Mouse (Mus musculus) liver (tissue): ENCODE data around the gene Prr18.

ENCODE experiments used
- DNase-seq: peaks from one replicate; pipeline ENCODE4 v3.0.0-alpha.2; 2020; ENCODE audit warnings: mixed read lengths

Prr18 gene

GRCm38 (mm10) chr17:8341360-8341963 lies 4.2 kb downstream of the Prr18 start:
- DNase-seq = no peak

- no peak for DNase-seq
Observed at GRCm38 (mm10) chr17:8342706-8343105, 5.4 kb downstream of the Prr18 start.

GRCm38 (mm10) chr17:8343416-8343815 lies 6.2 kb downstream of the Prr18 start:
- no peak for DNase-seq

GRCm38 (mm10) chr17:8347765-8348285 lies 10.6 kb downstream of the Prr18 start:
- DNase-seq = no peak

- DNase-seq = no peak
Observed at GRCm38 (mm10) chr17:8348941-8349340, 11.7 kb downstream of the Prr18 start.

- no peak for DNase-seq
Observed at GRCm38 (mm10) chr17:8351088-8351487, 13.8 kb downstream of the Prr18 start.

GRCm38 (mm10) chr17:8355692-8356091 lies 18.4 kb downstream of the Prr18 start, which contains the start of gene T2:
Gene T2, plus strand, starts transcription at chr17:8355992.
- DNase-seq = no peak

GRCm38 (mm10) chr17:8357498-8357897 lies 20.2 kb downstream of the Prr18 start:
- DNase-seq = no peak

- DNase-seq = no peak
Observed at GRCm38 (mm10) chr17:8360876-8361275, 23.6 kb downstream of the Prr18 start.

- no peak for DNase-seq
Observed at GRCm38 (mm10) chr17:8361281-8362103, 24.2 kb downstream of the Prr18 start.

- DNase-seq = no peak
Observed at GRCm38 (mm10) chr17:8367514-8368480, 30.5 kb downstream of the Prr18 start.

GRCm38 (mm10) chr17:8368570-8368969 lies 31.3 kb downstream of the Prr18 start:
- DNase-seq = no peak

- no peak for DNase-seq
Observed at GRCm38 (mm10) chr17:8369171-8369570, 31.9 kb downstream of the Prr18 start.

- no peak for DNase-seq
Observed at GRCm38 (mm10) chr17:8370634-8371229, 33.5 kb downstream of the Prr18 start.

GRCm38 (mm10) chr17:8371834-8372233 lies 34.6 kb downstream of the Prr18 start:
- DNase-seq = peak; percentile 75

- peak; percentile 78 for DNase-seq
Observed at GRCm38 (mm10) chr17:8372286-8373046, 35.2 kb downstream of the Prr18 start.

GRCm38 (mm10) chr17:8377298-8377697 lies 40.0 kb downstream of the Prr18 start:
- no peak for DNase-seq

GRCm38 (mm10) chr17:8385441-8385840 lies 48.2 kb downstream of the Prr18 start:
- DNase-seq = no peak

GRCm38 (mm10) chr17:8388463-8388862 lies 51.2 kb downstream of the Prr18 start:
- peak; percentile 26 for DNase-seq

GRCm38 (mm10) chr17:8388990-8389789 lies 51.9 kb downstream of the Prr18 start:
- no peak for DNase-seq

- no peak for DNase-seq
Observed at GRCm38 (mm10) chr17:8389790-8390095, 52.5 kb downstream of the Prr18 start.
